Mouse (Mus musculus) gastrocnemius, postnatal 36 days (tissue): ENCODE results near the gene Emc3. TPM values are rescaled to one million over a fixed set of nuclear protein-coding genes. Genes with fewer than 3 reads are reported as not detected.

Source experiments
- DNase-seq, 2 experiments: peaks; one replicate each; pipeline ENCODE4 v3.0.0; 2022
- intact Hi-C: fragments of 180-260 bp; cut with DNase I; formaldehyde crosslinking; loops from one replicate; pipeline ENCODE4 v1.15.1; 2025
- total RNA-seq, 2 experiments: library from RNA; stranded (reverse); gene quantifications; 2 replicates each; pipeline ENCODE4 v1.2.3; 2021

The Emc3 gene
- total RNA-seq, 2 experiments from 2014 or later, result 52.9 to 55.7 TPM

GRCm38 (mm10) chr6:113501388-113502084 lies 29.9 kb downstream of the Emc3 start, which contains the start of gene Prrt3:
Gene Prrt3 (minus strand): TSS chr6:113501931.
- intact Hi-C loops, result no loop called here

GRCm38 (mm10) chr6:113499346-113499745 lies 32.1 kb downstream of the Emc3 start:
- DNase-seq, result no peak
- intact Hi-C loops, result no loop called here

More at GRCm38 (mm10) chr6:113501388-113502084, 29.9 kb downstream of the Emc3 start, which contains the start of gene Prrt3:
- no peak for DNase-seq

- no peak for DNase-seq
- intact Hi-C loops, result no loop called here
Measured at GRCm38 (mm10) chr6:113495071-113495675, 36.3 kb downstream of the Emc3 start.

GRCm38 (mm10) chr6:113494258-113494788 lies 37.1 kb downstream of the Emc3 start:
- DNase-seq, result peak; percentile 68 to 75
- intact Hi-C loops, result no loop called here

- intact Hi-C loops, result no loop called here
- DNase-seq, result no peak
Measured at GRCm38 (mm10) chr6:113492101-113492864, 39.2 kb downstream of the Emc3 start.

GRCm38 (mm10) chr6:113489410-113489809 lies 42.0 kb downstream of the Emc3 start:
- no peak for DNase-seq
- intact Hi-C loops, result no loop called here

DNA sequence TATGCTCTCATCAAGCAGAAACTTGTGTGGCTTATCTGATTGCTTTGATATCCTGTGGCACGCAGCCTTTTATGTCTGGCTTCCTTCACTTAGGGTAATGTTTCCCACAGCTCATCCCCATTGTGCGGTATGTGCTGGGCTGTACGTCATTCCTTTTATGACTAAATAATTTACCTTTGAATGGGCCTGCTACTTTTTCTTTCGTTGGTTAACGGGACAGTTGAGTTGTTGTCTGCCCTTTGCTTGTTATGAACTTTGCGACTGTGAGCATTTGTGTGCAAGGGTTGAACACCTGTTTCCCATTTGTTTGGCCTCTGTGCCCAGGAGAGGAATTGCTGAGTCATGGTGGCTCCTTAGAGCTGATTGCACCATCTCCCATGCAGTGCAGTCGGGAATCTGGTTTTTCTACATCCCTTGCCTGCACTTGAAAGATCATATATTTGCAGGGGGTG lies 44.3 kb downstream of the Emc3 start:
- intact Hi-C loops, result no loop called here
- DNase-seq, result no peak

DNA sequence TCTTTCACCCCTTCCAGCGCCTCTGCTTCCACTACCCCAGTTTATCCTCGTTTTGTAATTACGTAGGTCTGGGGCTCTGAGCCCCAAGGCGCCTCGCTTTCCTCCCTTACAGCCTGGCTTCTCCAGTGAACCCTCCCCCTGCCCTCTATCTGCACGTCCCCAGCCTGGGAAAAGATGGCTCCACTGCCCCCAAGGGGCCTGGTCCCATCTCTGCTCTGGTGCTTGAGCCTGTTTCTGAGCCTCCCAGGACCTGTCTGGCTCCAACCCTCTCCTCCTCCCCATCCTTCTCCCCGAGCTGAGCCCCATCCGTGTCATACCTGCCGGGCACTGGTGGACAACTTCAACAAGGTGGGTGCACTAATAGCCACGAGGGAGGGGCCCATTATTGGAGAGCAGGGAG lies 47.7 kb downstream of the Emc3 start:
- intact Hi-C loops, result no loop called here
- no peak for DNase-seq

- intact Hi-C loops, result no loop called here
- peak; percentile 82 to 94 for DNase-seq
Measured at GRCm38 (mm10) chr6:113483100-113483615, 48.3 kb downstream of the Emc3 start, which contains the start of gene Creld1. Gene Creld1 (plus strand): TSS chr6:113483297.

DNA sequence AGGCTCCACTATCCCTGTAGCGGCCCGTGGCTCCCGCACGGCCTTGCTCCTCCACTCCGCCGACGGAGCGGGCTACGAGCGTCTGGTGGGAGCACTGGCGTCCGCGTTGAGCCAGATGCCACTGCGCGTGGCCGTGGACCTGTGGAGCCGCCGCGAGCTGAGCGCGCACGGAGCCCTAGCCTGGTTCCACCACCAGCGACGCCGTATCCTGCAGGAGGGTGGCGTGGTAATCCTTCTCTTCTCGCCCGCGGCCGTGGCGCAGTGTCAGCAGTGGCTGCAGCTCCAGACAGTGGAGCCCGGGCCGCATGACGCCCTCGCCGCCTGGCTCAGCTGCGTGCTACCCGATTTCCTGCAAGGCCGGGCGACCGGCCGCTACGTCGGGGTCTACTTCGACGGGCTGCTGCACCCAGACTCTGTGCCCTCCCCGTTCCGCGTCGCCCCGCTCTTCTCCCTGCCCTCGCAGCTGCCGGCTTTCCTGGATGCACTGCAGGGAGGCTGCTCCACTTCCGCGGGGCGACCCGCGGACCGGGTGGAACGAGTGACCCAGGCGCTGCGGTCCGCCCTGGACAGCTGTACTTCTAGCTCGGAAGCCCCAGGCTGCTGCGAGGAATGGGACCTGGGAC lies 48.9 kb downstream of the Emc3 start:
- DNase-seq, result peak in 1 of 2 experiments; percentile 51
- intact Hi-C loops, result no loop called here

GRCm38 (mm10) chr6:113480555-113481373 lies 50.7 kb downstream of the Emc3 start:
- DNase-seq, result no peak
- intact Hi-C loops, result no loop called here

- intact Hi-C loops, result no loop called here
- no peak for DNase-seq
Measured at GRCm38 (mm10) chr6:113478906-113479305, 52.5 kb downstream of the Emc3 start.

DNA sequence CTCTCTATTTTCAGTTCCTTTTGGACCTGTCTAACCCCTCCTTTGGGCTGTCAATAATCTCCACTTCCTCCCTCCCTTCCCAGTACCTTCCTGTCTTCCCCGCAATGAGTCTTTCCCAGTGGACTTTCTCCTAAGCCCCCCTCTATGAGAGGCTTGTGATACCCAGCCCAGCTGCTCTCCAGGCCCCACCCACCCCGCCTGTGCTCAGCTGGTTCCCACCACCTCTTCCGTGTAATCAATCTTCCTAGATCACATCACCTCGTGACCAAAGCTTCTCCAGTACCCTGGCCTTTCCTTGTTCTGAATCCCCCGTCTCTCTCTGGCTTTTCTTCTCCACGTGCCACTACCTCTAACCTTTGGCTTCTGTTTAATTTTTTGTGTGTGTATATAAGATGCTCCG lies 54.1 kb downstream of the Emc3 start:
- no peak for DNase-seq
- intact Hi-C loops, result no loop called here

GRCm38 (mm10) chr6:113473715-113474114 lies 57.7 kb downstream of the Emc3 start:
- intact Hi-C loops, result no loop called here
- no peak for DNase-seq

DNA sequence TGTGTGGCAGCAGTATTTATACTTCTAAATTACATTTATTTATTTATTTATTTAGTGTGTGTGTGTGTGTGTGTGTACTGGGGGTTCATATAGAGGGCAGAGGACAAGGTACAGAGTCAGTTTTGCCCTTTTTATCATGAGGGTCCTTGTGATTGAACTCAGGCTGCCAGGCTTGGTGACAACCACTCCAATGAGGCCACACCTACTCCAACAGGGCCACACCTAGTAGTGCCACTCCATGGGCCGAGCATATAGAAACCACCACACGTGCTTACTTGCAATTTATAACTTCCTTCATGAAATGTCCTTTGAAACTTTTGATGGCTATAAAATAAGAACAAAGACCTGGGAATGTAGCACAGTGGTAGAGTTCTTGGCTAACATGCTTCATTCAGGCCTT lies 58.2 kb downstream of the Emc3 start:
- intact Hi-C loops, result no loop called here
- DNase-seq, result no peak

DNA sequence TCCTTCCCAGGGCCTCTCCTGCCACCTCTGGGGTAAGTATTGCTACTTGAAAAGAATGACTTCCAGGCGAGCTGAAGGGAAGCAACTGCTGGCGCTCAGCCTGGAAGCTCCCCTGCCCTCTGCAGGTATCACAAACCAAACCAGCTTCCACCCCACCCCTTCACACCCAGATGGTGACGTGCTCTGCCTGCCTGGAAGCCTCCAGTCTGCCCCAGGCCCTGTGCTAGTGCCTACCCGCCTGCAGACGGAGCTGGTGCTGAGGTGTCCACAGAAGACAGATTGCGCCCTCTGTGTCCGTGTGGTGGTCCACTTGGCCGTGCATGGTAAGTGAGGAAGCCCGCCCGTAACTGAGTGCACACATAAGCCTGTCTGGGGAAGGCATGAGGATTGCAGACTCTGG lies 59.4 kb downstream of the Emc3 start:
- no peak for DNase-seq
- intact Hi-C loops, result no loop called here

- intact Hi-C loops, result no loop called here
- DNase-seq, result peak; percentile 63 to 66
Measured at GRCm38 (mm10) chr6:113471297-113471936, 60.0 kb downstream of the Emc3 start, which contains the start of gene Il17rc. Gene Il17rc (plus strand): TSS chr6:113471427.

- intact Hi-C loops, result loop anchor here (2.0 to 10.0 kb wide), 2 partner anchors 29 to 295 kb away; no protein-coding TSS in a partner anchor
- peak; percentile 73 to 78 for DNase-seq
Measured at GRCm38 (mm10) chr6:113469432-113469831, 62.0 kb downstream of the Emc3 start.

- DNase-seq, result peak; percentile 55 to 63
- intact Hi-C loops, result loop anchor here (2.0 to 10.0 kb wide), 2 partner anchors 28 to 294 kb away; no protein-coding TSS in a partner anchor
Measured at GRCm38 (mm10) chr6:113469021-113469420, 62.4 kb downstream of the Emc3 start.
